Mouse (Mus musculus) spleen, postnatal 14 days (tissue): Measurements from ENCODE around the gene Lrrk1.
A peak's percentile ranks its signal among the peaks of the same experiment; 100 is the strongest.

Experiments used
- DNase-seq, 2 experiments: peaks; one replicate each; pipeline ENCODE4 v3.0.0; 2021 to 2022; ENCODE audit warnings: low spot score in 2 of 2

Lrrk1 gene

DNA sequence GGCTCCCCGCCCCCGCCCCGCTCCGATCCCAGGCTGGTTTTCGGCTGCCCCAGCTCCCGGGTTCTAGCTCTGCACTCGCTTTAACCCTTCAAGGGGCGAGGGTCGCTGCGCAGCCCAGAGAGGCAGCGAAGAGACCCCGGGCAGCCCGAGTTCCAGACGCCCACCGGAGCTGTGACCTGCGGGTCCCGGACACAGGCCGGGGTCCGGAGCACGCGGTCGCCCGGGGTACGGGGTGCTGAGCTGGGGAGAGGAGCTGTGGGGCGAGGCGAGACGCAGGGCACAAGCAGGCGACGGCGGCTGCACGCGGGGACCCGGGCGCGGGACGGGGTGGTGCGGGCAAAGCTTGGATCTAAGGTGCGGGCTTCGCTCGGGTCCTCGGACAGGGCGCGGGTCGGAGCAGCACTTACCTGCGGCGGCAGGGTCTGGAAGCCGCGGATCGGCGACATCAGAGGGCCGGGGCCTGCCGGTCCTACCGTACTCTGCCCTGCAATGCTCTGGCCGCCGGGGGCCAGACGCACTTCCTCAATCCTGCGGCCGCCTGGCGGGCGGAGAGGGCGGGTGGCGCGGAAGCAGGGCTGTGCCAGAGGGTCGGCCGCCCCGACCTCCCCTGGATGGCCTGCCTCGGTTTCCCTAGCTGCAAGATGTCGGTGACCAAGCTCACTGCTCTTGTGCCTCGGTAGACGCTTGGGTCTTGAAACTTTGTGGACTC is at the start of gene Lrrk1:
Lrrk1 (minus strand) TSS at position 538 of the 709 bp plus-strand sequence.
- peak; percentile 33 to 50 for DNase-seq

GRCm38 (mm10) chr7:66434453-66434935 is 46.3 kb upstream of the Lrrk1 start:
- peak in 1 of 2 experiments; percentile 27 for DNase-seq

GRCm38 (mm10) chr7:66427437-66428161 is 39.4 kb upstream of the Lrrk1 start, which contains the start of gene Aldh1a3:
Gene Aldh1a3, minus strand, starts transcription at chr7:66427517.
- no peak for DNase-seq

- DNase-seq: no peak
Observed at GRCm38 (mm10) chr7:66427053-66427436, 38.9 kb upstream of the Lrrk1 start.

- no peak for DNase-seq
Observed at GRCm38 (mm10) chr7:66421903-66422302, 33.8 kb upstream of the Lrrk1 start.

DNA sequence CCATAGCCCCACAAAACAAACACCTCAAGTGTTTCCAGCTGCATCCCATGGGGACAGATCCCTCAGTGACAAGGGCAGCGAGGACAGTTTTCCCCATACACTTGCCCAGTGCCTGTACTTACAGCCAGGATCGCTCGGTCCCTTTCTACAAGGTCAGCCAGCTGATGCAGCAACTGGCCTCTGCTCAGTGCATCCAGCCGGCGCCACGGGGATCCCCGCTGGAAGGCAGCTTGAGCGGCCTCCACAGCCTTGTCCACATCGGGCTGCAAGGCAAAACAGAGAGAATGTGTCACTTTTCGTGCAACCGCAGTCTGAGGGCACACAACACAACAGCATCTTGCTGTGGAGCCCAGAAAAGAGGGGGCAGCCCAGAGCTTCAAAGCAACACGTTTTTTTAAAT is 30.8 kb upstream of the Lrrk1 start:
- DNase-seq: no peak

- no peak for DNase-seq
Observed at GRCm38 (mm10) chr7:66416829-66417228, 28.7 kb upstream of the Lrrk1 start.

GRCm38 (mm10) chr7:66413093-66413492 is 24.9 kb upstream of the Lrrk1 start:
- no peak for DNase-seq

DNA sequence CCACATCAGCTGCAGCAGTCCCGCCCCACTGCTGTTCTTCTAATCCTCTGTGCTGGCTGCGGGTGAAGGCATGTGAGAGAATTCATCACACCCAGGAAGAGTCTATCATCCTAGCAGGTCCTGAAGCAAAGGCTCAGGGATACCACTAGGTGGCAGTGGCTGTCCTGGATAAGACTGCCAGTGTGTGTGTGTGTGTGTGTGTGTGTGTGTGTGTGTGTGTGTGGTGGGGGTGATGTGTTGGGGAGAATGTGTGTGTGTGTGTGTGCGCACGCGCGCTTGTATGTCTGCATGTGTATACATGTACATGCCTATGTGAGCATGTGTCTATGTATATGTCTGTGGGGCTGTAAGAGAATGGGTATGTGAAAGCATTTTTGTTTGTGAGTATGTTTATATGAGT is 21.3 kb upstream of the Lrrk1 start:
- no peak for DNase-seq

DNA sequence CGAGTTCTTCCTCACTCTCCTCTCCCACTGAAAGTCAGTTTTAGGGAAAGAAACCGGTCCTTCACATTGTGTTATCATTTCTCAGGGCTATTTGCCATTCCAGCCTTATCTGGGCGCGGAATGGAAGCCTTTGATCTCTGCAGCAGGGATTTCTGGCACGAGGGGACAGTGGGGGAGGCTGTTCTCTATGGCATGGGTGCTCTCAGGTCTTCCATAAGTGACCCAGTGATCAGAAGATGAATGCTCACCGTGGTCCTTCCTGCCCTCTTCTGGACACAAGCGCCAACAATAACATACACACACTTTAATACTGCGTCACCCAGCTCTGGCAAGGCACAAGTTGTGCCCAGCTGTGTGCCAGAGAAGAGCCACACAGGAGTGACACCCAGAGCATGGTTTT is 18.8 kb upstream of the Lrrk1 start:
- DNase-seq: no peak

DNA sequence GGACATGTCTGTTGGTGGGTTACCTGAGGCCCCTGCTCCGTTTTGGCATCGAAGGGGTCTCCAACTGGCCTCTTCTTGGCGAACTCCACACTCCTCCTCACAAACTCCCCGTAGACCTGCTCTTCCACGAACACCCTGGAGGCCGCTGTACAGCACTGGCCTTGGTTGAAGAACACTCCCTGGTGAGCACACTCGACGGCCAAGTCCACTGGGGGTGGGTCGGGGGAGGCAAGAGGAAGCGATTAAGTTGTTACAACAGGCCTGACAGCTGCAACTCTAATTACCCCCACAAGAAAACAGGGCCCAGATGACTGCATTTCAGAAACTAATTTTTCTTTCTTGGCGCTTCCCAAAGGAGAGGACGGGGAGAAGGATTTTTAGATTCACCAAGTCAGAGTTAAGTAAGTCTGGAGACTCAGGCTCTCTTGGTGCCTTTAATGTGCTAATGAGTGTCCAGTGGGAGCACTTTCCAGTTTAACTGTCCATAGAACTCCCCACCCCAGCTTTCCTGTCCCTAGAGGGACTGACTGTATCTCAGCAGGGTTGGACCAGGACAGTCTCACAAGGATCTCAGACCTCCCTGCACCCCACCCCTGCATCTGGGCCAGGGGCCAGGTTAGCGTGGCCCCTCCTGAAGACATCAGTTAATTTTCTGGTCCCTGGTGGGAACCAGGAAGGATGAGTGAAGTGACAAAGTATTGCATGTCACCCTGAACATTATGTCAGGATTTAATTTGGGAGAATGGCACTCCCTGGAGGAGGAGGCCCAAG is 18.0 kb upstream of the Lrrk1 start:
- DNase-seq: no peak

DNA sequence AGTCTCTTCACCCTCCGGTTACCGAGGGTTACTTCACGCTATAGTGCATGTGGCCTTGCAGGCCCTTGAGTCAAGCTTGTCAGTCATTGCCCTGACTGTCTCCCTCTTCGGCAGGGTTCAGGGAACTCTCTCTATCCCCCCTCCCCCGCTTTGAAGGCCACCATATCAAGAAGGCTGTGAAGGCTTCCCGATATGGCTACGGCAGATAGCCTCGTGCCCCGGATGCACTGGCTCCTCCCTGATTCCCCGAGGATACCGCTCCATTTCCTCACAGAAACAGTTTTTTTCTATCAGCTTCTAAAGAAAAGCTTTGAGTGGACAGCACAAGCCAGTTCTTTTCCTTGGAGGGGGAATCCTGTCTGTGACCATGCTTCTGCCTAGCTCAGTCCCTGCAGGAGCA is 17.4 kb upstream of the Lrrk1 start:
- DNase-seq: no peak

DNA sequence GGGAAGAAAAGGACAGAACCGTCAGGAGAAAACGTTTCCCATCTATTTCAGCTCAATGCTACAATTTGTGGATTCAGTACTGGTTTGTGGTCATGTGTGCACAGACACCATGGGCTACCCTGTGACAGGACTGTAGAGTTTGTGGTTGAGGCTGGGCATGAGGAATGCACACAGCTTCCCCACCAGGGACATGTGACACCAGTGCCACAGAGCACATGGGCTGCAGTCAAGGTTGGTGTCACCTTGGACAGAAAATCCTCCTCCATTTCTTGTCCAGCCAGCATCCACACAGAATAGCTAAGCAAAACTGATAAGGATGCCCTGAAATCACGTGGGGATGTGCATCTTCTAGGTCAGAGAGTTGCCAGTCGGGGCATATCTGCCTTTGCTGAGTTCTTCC is 16.7 kb upstream of the Lrrk1 start:
- DNase-seq: no peak

- DNase-seq: no peak
Observed at GRCm38 (mm10) chr7:66404141-66404540, 16.0 kb upstream of the Lrrk1 start.

DNA sequence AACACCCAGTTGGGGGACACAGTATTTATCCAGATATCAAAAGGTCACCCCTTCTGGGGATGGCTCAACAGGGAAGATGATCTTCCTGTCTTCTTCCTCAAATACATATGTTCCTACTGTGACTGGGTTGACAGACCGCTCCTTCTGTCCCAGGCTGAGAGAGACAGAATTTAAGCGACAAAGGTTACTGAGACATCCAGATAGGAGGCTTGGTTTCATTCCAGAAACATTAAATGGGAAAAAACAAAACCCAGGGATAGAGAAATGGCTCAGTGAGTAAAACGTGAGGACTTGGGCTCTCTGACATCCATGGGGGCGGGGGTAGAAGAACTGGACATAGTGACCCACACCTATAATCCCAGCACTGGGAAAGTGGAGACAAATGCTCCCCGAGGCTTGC is 14.7 kb upstream of the Lrrk1 start:
- no peak for DNase-seq

DNA sequence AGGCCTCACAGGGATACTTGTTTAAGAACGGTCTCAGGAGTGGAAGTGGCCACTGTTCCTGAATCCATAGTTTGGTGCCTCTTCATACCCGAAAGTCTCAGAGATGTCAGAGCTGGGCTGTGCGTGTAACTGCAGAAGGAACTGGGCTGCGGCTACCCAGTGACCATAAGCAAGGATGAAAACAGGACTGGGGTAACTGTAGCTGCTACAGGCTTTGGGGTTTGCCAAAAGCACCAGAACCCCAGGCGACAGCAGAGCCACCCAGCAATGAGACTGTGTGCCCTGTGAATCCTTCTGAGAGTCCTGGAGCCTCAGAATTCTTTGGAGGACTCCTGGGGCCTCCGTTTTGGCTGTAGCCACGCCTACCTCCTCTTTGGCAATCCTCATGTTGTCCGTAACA is 13.5 kb upstream of the Lrrk1 start:
- no peak for DNase-seq

GRCm38 (mm10) chr7:66397288-66397687 is 9.1 kb upstream of the Lrrk1 start:
- DNase-seq: no peak

GRCm38 (mm10) chr7:66388621-66389532 is 727 bp upstream of the Lrrk1 start:
- peak in 1 of 2 experiments; percentile 36 for DNase-seq

DNA sequence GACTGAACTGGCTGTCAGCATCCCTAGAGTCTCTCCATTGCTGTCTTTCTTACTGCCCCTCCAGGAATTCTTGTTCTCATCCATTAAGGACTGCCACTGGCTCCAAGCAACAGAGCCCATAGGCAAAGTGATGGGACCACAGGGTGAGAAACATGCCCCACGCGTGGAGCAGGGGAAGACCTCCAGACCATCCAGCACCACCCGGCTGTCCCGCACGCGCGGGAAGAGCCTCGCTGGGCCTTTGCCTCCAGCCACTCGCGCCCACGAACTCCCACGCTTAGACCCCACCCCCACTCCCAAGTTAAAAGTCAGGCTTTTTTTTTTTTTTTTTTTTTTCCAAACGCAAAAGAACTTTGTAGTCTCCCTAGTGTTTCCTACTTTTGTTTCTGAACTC is 734 bp downstream of the Lrrk1 start:
- DNase-seq: no peak

- DNase-seq: no peak
Observed at GRCm38 (mm10) chr7:66386411-66386810, 1.7 kb downstream of the Lrrk1 start.

- DNase-seq: no peak
Observed at GRCm38 (mm10) chr7:66385826-66386225, 2.3 kb downstream of the Lrrk1 start.
